Mouse (Mus musculus): ENCODE results near the gene Acta2.

Gene Acta2

GRCm38 (mm10) chr19:34192008-34192963 is 63.1 kb downstream of the Acta2 start, which contains the start of gene Stambpl1:
TSS of gene Stambpl1 (plus strand) at chr19:34192229.
- in situ Hi-C loops (cut with MboI), result no loop called here

- in situ Hi-C loops (cut with MboI), result no loop called here
Measured at GRCm38 (mm10) chr19:34191645-34192007, 63.8 kb downstream of the Acta2 start.
